Mouse (Mus musculus) layer of hippocampus, postnatal 25 days (tissue): ENCODE data around the gene Trim10. TPM values are rescaled to one million over a fixed set of nuclear protein-coding genes. Genes with fewer than 3 reads are reported as not detected.
"Not testable (repeated sequence)": the region's sequence is repeated elsewhere in the genome, so short reads cannot be mapped to it uniquely, and the experiment has no call there.

Source experiments
- DNase-seq, 2 experiments: peaks; one replicate each; pipeline ENCODE4 v3.0.0; 2022; ENCODE audit warnings: mixed read lengths in 2 of 2, low spot score in 1 of 2; ENCODE audit errors: extremely low spot score in 1 of 2
- total RNA-seq, 2 experiments: library from RNA; stranded (reverse); gene quantifications; 2 replicates each; pipeline ENCODE4 v1.2.3; 2021

Gene Trim10
- total RNA-seq, 2 experiments from 2014 or later: 0.12 TPM; not detected in 1

DNA sequence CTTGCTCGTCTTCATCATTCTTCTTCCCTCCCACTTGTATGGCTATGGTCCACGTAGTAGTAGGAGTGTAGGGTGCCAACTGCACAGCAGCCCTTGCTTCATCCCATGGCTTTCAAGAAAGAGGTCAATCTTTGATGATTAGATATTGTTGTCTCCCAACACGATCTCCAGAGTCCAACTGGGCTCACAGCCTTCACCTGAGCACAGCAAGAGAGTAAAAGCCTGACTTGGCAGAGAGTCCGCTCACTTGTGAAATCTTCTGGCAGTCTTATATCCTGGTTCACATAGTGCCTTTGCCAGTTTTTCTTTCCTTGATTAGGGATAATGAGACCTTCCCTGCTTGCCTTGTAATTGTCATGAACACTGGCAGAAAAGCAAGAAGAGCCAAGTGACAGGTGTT, 13.1 kb upstream of the Trim10 start:
- no peak for DNase-seq

DNA sequence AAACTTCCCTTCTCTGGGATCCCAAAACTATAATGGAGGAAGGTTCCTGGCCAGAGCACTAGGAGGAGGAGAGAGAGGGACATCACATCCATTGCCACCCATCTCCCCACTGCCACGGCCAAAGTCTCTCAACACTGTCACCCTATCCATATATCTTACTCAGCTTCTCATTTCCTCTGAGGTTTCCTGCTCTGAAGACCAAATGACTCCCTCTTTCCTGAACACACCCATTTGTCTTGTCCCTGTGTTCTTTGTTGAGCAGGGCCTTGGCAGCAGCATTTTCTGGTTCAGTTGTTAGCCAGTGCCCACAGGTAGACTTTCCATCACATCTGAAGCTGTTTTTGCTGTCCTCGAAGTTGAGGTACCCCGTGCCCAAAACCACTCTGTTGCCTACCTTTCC, 11.2 kb upstream of the Trim10 start:
- DNase-seq: no peak

- no peak for DNase-seq
These were observed 7.7 kb upstream of the Trim10 start for GRCm38 (mm10) chr17:36861680-36862079.

DNA sequence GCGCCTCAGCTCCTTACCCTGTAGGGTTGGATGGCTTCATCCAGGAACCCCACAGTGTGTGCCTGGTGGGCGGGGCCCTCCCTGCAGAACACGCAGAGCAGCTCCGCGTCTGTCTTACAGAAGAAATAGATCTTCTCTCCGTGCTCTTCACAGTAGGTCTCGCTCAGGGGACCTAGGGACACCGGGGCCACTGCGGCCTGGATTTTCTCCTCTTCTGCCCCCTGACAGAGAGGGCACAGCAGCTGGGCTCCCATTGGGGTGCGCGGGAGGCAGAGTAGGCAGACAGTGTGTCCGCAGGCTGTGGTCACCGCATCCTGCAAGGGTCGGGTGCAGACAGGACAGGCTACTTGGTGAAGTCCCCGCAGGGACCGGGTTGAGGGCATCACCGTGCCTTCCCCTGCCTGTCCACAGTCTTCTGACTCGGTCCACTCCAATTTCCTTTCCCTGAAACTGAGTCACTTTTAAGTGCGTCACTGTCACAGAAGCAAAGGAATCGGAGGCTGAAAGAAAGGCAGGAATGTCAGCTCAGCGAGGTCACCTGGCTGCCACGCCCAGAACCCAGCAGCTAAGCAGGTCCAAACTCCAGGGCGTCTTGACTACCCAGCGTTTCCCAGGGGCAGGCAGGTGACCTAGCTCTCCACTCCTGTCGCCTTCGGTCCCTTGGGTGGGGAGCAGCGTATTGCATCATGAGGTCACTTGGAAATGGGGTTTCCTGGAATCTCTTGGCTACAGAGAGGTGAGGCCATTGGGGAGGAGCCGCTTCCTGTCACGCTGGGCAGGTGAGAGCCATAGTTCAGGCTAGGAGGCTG, 2.5 kb upstream of the Trim10 start, which contains the start of gene Trim15:
TSS of gene Trim15 (minus strand) at position 492 of the 809 bp plus-strand sequence.
- DNase-seq: no peak

DNA sequence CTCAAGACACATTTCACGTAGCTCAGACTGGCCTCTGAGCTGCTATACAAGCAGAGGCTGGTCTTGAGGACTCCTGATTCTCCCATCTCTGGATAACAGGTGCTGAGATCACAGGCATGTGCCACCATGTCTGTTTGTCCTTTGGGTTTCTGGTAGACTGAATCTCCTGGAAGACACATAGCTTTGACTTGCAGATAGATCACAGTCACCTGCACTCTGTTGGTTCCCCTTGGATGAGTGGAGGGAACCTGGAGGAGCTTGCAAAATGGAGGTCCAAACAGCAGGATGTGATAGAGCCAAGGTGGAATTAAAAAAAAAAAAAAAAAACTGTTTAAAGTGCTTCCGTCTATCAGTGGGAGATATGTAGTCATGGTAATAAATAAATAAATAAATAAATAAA, 538 bp upstream of the Trim10 start:
- DNase-seq: no peak

DNA sequence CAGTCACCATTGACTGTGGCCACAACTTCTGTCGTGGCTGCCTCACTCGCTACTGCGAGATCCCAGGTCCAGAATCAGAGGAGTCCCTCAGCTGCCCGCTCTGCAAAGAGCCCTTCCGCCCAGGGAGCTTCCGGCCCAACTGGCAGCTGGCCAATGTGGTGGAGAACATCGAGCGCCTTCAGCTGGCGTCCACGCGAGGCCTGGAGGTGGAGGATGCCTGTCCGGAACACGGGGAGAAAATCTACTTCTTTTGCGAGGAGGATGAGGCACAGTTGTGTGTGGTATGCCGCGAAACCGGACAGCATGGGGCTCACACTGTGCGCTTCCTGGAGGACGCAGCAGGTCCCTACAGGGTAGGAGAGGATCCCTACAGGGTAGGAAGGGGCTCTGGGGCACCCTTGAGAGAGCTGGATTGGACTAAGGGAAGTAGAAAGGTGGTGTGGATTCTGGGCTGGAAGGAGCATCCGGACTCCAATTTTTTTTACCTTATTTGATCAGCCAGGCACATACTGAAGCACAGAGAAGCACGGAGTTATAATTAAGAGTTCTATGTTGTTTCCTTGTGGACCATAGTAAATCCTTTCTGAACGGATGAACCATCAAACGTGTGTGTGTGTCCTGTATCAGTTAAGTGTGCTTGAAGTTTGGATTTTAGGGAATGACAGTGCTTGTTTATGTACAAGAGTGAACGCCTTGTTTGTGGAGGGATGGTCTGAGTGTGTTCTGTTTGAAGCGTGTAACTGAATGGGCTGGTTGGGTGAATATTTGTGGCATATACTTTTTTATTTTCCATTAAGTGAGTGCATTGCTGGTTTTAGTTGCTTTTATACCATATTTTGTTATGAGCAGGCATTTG, 809 bp downstream of the Trim10 start:
- peak in 1 of 2 experiments; percentile 8 for DNase-seq

DNA sequence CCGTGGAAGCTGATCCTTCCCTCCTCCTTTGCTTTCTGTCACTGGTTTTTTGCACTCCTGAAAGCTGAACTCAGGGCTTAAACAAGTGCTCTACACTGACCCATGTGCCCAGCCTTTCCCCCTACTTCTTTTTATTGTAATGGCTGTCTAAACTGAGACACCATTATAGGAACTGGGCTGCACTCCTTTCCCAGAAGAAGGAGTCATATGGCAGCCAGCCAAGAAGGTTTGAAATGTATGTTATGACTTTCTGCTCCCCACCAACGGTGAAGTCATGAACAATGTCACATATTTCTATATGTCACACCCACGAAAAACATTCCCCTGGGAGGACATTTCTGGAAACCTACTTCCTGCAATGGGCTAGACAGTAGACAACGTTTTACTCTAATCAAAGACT, 5.3 kb downstream of the Trim10 start:
- no peak for DNase-seq

- no peak for DNase-seq
These were observed 14.0 kb downstream of the Trim10 start for GRCm38 (mm10) chr17:36883350-36883749.

GRCm38 (mm10) chr17:36885132-36885790, 15.9 kb downstream of the Trim10 start:
- DNase-seq: no peak

GRCm38 (mm10) chr17:36890073-36890903, 20.9 kb downstream of the Trim10 start, which contains the start of gene Trim40:
Gene Trim40, minus strand, starts transcription at chr17:36890123.
- no peak for DNase-seq

- DNase-seq: not testable (repeated sequence)
These were observed 22.1 kb downstream of the Trim10 start for GRCm38 (mm10) chr17:36891496-36891895.

- DNase-seq: peak; percentile 24 to 56
These were observed 23.0 kb downstream of the Trim10 start for GRCm38 (mm10) chr17:36892362-36892761.

- no peak for DNase-seq
These were observed 24.0 kb downstream of the Trim10 start for GRCm38 (mm10) chr17:36893387-36893786.

GRCm38 (mm10) chr17:36896583-36896982, 27.2 kb downstream of the Trim10 start:
- DNase-seq: peak in 1 of 2 experiments; percentile 49

- no peak for DNase-seq
These were observed 27.7 kb downstream of the Trim10 start for GRCm38 (mm10) chr17:36897065-36897464.

DNA sequence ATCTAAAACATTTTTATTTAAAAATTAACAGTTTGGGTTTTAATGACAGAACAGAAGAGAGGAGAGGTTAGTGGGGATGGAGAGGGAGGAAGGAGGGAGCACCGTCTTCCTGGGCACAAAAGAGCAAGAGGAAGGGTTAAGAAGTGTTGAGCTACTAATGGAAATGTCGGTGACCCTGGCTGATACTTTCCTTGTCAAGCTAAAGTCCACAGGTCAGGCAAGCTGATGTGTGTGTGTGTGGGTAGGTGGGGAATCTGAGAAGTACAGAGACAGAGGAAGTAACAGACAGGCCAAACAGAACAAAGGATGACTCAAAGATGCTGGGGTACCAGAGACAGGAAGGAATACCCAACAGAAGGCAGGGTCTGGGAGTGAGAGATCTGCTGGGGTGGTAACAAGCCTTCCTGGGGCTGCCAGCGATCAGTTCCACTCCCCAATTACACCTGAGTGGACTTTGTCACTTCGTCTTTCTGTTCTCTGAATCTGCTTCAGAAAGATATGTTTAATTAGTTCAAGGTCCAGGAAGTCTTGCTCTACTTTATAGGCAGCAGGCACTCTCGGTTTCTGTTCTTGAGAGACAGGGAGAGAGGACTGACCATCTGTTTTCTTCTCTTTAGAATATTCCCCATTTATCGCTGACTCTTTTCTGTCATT, 28.3 kb downstream of the Trim10 start, which contains the start of gene Trim31:
TSS of gene Trim31 (plus strand) at position 567 of the 654 bp plus-strand sequence.
- DNase-seq: no peak

- DNase-seq: no peak
These were observed 30.0 kb downstream of the Trim10 start for GRCm38 (mm10) chr17:36899376-36899775.

DNA sequence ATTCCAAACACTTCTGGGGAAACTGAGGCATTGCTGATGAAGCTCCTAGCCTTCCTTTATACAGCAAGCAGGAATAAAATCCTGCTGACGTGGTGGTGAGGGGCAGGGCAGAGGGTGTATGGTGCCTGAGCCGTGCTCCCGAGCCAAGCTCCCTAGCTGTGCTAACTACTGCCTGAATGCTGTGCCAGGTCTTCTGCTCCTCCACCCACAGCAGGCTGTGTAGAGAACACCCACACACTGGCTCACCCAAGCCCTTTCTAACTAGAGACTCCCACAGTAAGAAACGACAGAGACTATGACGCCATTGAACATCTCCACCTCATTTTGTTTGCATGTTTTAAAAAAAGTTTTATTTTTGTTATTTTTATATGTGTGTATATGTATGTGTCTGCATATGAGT, 30.6 kb downstream of the Trim10 start:
- no peak for DNase-seq

DNA sequence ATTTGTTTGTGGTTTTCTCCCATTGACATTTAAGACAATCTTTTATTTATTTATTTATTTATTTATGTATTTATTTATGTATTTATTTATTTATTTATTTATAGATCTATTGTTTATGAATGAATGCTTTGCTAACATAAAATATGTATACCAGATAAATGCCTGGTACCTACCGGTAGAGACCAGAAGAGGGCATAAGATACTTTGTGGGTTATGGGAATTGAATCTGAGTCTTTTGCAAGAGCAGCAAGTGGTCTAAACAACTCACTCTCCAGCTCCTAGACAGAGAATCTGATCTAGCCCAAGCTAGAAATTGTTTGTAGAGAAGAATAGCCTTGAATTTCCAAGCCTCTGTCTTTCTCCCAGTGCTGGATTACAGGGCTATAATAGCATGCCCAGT, 31.3 kb downstream of the Trim10 start:
- no peak for DNase-seq
